Mouse (Mus musculus): ENCODE results near the gene Top3b.

The Top3b gene

DNA sequence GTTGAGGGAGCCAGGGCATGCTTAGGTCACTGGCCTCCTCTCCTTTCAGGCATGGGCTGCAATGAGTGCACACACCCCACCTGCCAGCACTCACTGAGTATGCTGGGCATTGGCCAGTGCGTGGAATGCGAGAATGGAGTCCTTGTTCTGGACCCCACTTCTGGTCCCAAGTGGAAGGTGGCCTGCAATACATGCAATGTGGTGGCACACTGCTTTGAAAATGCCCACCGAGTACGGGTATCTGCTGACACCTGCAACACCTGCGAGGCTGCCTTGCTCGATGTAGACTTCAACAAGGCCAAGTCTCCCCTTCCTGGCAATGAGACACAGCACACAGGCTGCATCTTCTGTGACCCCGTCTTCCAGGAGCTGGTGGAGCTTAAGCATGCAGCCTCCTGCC is 21.8 kb downstream of the Top3b start:
- in situ Hi-C loops (cut with MboI; ENCODE audit: unreplicated experiment in 2 of 2) = no loop called here

DNA sequence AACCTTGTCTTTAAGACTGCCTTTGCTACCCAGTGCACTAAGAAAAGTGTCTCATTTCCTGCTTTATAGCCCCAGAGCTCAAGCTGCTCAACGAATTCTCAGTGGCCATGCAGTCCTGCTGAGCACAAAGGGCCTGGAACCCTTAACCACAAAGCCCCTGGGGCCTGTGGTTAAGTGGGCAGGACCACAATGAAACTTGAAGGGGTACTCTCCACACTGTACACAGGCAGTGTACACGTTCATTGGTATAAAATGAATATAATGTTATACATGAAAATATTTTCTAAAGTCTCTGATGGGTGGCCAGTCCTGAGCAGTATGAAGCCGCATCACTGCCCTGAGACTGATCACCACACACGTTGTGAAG is 25.5 kb downstream of the Top3b start:
- in situ Hi-C loops (cut with MboI; ENCODE audit: unreplicated experiment in 2 of 2) = loop anchor here (5.0 kb wide), 1 partner anchor 34 kb away; the partner anchor contains the start of gene Igll1 (in 2 of the 2)

DNA sequence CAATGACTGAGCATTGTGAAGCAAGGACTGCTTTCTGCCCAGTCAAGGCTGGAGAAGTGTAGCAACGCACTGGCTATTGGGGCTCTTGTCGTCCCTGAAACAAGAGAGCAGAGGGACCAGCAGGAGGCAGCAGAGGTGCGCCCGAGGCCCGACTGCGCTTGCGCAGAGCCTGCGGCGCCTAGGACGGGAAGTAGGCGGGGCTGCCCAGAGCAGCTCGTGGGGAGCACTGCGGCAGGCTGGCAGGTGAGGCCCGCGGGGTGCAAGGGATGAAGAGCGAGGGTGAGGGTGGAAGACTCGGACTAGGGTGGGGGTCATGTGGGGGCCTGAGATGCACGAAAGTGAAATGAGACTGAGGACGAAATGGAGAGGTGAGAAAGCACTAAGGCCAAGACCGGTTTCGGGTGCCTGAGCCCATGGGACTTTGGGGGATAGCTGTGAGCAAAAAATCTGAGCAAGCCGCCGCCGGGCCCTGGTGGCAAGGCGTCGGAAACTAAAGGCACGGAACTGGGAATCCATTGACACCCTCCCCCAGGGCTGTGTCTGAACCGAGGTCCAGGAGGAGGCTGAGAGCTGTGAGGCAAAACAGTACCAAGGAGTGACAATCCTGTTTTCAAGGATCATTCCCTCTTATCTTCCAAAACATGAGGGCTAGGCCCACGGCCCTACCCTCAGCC is 26.0 kb downstream of the Top3b start, which contains the start of gene Ppm1f:
TSS of gene Ppm1f (plus strand) at position 88 of the 674 bp plus-strand sequence.
- in situ Hi-C loops (cut with MboI; ENCODE audit: unreplicated experiment in 2 of 2) = loop anchor here (5.0 kb wide), 1 partner anchor 34 kb away; the partner anchor contains the start of gene Igll1 (in 2 of the 2)

DNA sequence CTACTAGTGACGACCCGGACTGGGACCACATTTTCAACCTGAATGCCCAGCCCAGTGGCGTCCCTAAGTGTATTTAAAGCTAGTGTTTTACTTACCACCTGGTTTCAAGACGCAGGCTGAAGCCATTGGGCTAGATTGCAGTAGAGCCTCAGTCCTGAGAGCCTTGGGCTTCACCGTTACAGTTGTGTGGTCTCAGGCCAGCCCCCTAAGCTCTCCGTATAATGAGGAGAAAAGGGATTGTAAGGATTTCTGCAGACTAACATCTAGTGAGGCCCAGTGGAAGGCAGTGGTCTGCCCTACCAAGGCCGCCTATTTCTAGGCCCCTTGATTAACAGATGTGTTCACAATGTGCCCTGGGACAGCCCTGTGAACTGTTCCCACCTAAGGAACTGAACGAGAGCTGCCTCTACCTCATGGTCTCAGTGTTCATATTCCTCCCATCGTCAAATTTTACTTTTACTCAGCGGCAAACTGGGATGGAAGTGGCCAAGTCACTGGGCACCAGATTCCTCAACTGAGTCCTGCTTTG is 26.6 kb downstream of the Top3b start:
- in situ Hi-C loops (cut with MboI; ENCODE audit: unreplicated experiment in 2 of 2) = loop anchor here (5.0 kb wide), 1 partner anchor 35 kb away; the partner anchor contains the start of gene Igll1 (in 2 of the 2)

DNA sequence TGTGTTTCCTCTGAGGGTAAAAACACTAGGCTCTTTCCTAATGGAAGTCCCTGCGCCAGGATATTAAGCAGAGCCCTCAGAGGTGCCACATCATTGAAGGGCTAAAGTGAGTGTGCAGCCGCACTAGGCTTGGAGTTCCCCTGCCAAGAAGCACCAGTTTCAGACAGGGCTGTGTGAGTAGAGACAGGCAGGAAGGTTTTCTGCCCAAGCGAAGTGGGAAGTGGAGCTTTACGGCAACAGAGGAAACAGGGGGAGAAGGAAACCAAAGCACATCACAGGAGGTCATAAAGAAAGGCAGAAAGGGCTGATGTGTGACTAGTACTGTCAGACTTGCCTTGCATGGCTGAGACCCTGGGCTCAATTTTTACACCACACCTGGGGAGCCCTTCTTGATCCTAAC is 31.8 kb downstream of the Top3b start:
- in situ Hi-C loops (cut with MboI; ENCODE audit: unreplicated experiment in 2 of 2) = loop anchor here (25.0 kb wide), 1 partner anchor 690 kb away; the partner anchor contains the start of gene Pkp2 (in 2 of the 2)

DNA sequence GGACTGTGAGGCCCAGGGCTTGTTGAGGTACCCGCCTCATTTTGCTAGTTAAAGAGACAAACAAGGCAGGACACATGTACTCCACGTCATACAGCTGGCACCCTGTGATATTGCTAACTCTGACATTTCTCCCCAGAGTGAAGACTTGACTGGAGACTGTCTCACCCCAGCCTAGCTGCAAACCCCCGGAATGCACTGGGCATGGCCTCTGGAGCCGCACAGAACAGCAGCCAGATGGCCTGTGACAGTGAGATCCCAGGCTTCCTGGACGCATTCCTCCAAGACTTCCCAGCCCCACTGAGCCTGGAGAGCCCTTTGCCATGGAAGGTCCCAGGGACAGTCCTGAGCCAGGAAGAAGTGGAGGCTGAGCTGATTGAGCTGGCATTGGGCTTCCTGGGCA is 32.7 kb downstream of the Top3b start:
- in situ Hi-C loops (cut with MboI; ENCODE audit: unreplicated experiment in 2 of 2) = loop anchor here (25.0 kb wide), 1 partner anchor 691 kb away; the partner anchor contains the start of gene Pkp2 (in 2 of the 2)

DNA sequence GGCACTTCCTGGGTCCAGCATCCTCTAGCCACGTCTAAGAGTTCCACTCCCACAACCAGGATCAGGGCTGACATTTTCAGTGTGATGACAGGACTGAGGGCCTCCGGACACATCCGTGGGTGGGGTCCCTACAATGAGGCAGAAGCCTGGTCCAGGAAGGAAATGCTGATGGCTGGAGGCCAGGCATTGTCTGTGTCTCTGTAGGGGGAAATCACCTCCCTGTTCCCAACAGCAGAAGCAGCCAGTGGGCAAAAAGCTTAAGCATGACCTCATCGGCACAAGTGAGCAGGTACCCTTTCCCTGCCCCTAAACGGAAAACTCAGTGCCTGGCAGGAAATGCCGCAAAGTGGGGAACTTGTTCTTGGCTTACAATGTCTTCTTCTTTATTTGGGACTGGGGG is 37.3 kb downstream of the Top3b start:
- in situ Hi-C loops (cut with MboI; ENCODE audit: unreplicated experiment in 2 of 2) = loop anchor here (5.0 to 25.0 kb wide), 2 partner anchors 595 to 695 kb away; partner anchors contain the start of gene Pkp2 (in 2 of the 2)

DNA sequence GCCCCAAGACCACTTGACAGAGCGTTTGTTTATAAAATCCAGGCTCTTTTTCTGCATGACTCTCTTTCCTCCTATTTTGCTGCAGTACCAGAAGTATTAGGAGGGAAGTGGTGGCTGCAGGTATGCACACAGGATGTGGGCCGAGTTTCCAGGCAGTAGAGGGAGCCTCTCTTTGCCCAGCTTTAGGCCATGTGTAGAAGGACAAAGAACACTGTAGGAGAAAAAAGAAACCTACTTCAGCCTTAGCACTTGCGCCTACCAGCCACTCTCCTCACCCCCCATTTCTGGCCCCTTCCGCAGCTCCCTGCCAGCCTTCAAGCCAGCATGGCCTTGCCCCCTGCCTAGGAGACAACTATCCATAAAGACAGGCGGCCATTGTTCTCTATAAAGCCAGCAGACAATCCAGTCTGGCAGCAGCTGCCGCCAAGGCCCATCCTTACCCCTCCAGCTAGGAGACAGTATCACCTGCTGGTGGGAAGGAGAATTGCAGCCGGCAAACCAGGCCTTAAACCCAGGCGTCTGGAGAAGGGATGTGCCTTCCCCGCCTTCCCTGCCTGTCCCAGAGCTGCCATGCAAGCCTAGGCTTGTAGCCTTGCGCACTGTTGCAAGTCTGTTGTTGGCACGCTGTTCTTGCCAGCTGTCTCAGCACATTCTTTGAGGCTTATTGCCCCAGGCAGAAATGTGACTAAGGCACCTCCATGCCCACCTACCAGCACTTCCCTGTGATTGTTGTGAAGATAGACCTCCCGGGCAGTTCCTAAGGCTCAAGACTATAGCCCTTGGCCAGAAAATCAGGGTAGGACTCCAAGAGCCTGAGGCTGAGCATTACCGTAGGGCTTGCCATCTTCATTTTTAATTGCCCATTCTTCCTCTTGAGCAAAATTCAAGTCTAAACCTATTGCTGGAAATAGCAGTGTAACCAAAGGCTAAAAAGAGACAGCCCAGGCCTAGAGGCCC is 41.4 kb downstream of the Top3b start:
- in situ Hi-C loops (cut with MboI; ENCODE audit: unreplicated experiment in 2 of 2) = loop anchor here (5.0 to 25.0 kb wide), 3 partner anchors 315 to 700 kb away; partner anchors contain the start of genes Pkp2 (in 2 of the 2) and Yars2 (in 1 of the 2)

DNA sequence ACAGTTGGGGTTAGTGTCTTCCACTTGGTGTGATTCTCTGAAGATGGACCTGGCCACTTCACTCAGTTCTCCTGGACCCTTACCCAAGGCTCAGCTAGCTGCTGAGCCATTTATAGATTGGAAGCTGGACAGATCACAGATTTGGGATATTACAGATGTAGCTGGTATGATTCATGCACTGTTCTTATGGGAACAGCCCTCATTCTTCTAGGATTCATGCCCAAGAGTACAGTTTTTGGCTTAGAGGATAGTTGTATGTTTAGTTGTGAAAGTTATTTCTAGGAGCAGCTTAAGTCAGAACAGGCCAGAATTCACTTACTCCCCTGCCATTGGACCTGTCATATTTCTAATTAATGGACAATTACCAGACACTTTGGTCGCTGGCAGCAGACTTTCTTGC is 42.9 kb downstream of the Top3b start:
- in situ Hi-C loops (cut with MboI; ENCODE audit: unreplicated experiment in 2 of 2) = loop anchor here (5.0 to 25.0 kb wide), 3 partner anchors 316 to 701 kb away; partner anchors contain the start of genes Pkp2 (in 2 of the 2) and Yars2 (in 1 of the 2)

DNA sequence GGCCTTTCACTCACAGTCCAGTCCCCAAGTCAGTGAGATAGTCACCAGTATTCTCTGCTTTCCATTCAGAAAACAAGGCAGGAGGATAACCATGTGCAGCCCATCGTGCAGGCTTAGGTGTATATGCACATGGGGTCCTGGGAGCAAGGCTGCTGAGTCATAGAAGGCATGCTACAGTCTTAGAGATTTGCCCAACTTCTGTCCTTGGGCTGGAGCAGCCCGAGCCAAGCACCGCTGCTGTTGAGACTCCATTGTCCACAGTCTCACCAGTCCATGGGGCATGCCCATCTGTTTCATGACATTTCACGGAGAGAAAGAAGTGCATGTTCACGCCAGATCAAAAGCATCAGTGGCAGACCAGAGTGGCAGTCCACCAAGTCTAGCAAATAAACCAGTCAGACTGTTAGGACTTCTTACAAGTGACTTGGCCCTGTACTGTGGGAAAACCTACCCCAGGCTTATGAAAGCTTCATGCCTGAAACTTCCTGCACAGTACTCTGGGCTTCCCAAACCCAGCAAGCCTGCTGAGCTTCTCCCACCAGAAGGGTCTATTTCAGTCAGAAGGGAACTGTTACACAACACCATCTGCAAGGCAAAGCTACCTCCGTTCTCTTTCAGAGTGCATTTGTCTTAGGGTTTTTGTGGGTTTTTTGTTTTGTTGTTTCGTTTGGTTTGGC is 48.0 kb downstream of the Top3b start:
- in situ Hi-C loops (cut with MboI; ENCODE audit: unreplicated experiment in 2 of 2) = loop anchor here (5.0 to 25.0 kb wide), 3 partner anchors 311 to 706 kb away; partner anchors contain the start of genes Pkp2 (in 2 of the 2) and Yars2 (in 1 of the 2)

DNA sequence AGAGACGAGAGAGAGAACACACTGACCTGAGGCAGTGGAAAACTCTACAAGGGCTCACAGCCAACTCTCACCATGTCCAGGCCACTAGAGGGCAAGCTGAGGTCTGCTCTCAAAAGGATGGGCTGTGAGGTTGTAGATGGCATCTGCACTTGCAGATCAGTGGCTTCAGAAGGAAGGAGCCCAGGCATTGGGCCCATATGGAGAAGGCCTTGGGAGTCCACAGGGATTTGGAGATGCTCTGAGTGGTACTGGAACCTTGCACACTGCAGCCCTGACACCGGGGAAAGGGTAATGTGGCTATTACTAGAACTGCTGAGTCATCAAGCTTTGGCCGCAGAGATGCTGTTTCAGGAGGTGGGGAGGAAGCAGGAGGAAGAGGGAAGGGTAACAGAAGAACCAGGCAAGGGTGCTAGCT is 50.5 kb downstream of the Top3b start:
- in situ Hi-C loops (cut with MboI; ENCODE audit: unreplicated experiment in 2 of 2) = loop anchor here (10.0 to 25.0 kb wide), 2 partner anchors 354 to 709 kb away; partner anchors contain the start of genes Pkp2 (in 2 of the 2) and Tmem191c (in 1 of the 2)

DNA sequence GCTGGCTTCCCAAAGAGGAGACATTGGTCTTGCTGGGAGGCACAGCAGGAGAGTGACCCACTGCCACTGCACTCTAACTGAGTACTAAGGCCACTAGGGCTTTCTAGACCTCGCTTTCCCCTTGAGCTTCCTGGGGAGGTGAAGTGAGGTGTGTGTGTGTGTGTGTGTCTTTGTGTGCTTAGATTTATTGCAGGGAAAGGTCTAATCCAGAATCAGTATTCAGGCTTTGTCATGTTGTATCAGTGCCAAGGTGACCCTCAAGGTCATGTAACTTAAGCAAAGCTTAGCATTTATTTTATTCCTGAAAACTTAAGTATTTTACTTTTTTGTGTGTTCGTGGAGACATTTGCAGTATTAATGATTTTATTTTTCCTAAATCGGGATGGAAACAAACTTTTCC is 53.9 kb downstream of the Top3b start:
- in situ Hi-C loops (cut with MboI; ENCODE audit: unreplicated experiment in 2 of 2) = loop anchor here (10.0 to 25.0 kb wide), 2 partner anchors 350 to 712 kb away; partner anchors contain the start of genes Pkp2 (in 2 of the 2) and Tmem191c (in 1 of the 2)

DNA sequence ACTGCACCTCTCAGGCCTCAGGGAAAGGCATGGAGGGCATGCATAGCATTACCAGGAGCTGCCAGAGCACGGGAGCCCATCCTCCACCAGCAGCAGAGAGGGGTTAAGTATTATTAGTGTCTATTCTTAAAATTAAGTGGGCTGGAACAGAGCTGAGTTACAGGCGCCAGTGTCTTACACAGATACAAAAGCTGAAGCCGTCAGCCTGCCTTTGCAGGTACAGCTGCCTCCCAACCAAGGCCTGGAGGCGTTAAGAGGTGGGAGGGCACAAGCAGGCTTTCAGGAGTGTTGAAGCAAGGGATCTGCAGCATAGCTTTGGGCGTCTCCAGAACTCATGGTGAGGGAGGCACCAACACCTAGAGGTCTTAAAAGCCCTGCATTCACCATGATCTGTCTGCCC is 56.0 kb downstream of the Top3b start:
- in situ Hi-C loops (cut with MboI; ENCODE audit: unreplicated experiment in 2 of 2) = loop anchor here in 1 of 2 experiments (10.0 kb wide), 1 partner anchor 348 kb away; the partner anchor contains the start of gene Tmem191c

DNA sequence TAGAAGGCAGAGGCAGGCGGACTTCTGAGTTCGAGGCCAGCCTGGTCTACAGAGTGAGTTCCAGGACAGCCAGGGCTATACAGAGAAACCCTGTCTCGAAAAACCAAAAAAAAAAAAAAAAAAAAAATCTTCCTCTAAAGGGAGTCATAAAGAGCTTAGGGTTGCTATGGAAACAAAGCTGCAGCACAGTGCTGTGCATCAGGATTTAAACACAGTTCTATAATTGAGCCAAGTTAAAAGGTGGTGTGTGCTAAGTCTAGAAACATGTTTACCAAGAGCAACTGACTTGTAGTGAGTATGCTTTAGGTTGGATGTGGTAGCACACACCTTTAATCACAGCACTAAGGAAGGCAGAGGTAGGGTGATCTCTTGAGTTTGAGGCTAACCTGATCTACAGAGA is 58.4 kb downstream of the Top3b start:
- in situ Hi-C loops (cut with MboI; ENCODE audit: unreplicated experiment in 2 of 2) = loop anchor here in 1 of 2 experiments (10.0 kb wide), 1 partner anchor 346 kb away; the partner anchor contains the start of gene Tmem191c

DNA sequence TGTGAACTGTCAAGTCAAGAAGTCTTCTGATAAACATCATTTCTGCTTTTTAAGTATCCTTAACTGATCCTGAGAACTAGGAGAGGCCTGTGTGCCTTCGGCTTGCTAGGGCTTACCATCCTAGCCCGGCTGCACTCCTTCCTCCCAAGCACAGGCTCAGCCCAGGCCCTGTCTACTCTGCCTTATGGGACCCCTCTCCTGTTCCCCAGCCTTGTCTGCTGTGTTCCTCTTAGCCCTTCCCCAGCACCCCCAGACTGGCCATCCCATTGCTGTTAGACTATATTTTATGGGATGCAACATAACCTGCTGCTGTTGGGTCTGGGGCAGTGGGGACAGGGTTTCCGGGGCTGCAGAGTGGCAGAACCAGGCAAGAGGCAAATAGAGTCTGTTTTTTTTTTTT is 59.8 kb downstream of the Top3b start:
- in situ Hi-C loops (cut with MboI; ENCODE audit: unreplicated experiment in 2 of 2) = no loop called here

DNA sequence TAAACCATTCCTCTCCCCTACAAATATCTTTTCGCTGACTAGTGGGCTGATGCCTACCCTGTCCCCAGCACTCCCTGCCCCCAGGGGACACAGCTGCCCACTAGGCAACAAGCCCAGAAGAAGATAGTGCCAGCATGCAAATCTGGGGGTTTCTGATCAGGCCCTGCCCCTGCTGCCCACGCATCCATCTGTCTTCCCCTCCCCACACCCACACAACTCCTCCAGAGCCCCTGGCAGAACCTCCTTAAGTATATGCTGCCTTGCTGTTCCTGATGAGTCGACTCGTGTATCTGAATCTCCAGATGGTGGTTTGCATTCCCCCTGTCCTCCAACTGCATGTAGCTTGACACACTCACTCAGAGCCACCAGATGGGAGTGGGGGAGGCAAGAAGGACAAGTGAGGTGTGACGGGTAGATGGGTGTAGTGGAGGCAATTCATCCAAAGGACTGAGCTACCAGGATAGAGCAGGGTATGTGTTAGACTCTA is 60.3 kb downstream of the Top3b start:
- in situ Hi-C loops (cut with MboI; ENCODE audit: unreplicated experiment in 2 of 2) = no loop called here

DNA sequence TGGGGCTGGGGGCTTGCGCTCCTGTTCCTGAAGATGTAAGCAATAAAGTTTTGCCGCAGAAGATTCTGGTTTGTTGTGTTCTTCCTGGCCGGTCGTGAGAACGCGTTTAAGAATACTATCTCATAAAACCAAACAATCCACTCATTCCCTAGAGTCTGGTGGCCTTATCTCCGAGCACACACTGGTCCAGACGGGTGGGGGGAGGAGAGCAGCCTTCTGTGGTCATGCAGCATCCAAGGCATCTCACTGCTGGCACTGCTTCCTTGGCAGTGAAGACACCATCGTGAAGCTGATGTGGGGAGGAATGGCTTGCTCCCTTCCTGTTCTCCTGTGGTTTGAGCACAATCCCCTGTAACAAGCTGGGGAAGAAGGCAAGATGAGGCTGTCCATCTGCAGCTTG is 69.0 kb downstream of the Top3b start:
- in situ Hi-C loops (cut with MboI; ENCODE audit: unreplicated experiment in 2 of 2) = no loop called here

DNA sequence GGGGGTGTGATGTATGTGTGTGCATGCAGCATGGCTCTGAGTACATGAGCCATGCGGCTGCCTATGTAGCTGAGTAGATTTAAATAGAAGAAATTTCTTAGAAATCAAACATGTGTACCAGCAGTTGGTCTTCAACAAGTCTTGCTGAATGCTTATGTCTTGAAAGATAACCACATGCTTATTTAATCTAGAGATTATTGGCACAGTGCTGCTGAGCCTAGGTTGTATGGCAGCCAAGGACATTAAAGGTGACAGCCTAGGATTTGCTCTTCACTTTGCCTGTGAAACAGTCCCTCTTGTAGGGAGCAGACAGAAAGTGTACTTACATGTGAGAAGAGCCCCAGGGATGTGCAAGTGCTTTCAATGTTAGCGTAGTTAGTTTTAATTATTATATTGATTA is 70.5 kb downstream of the Top3b start:
- in situ Hi-C loops (cut with MboI; ENCODE audit: unreplicated experiment in 2 of 2) = no loop called here

Data from v-Abl transformed pro-B cells (cell line).